28 mouse cellular contexts compared by ENCODE assay signal in genomic region chr17:56872512-56872911, GRCm38 (mm10). TPM values are rescaled to one million over a fixed set of nuclear protein-coding genes. Genes with fewer than 3 reads are reported as not detected.
"Had no signal": no experiment of that assay in that cellular context is flagged by ENCODE, and none has a peak within 500 bp of the region (broad histone marks: within the 10 kb centered on the region; RNA-seq: fewer than 3 reads in every experiment).

No protein-coding gene starts in this region.

- H3K9ac ChIP-seq: lung, embryonic 14.5 days; midbrain, embryonic 12.5 days; neural tube, embryonic 12.5 days had no signal

- H3K9me3 ChIP-seq: neural tube, embryonic 12.5 days had no signal

- H3K36me3 ChIP-seq: midbrain, embryonic 10.5 days; midbrain, embryonic 12.5 days; neural tube, embryonic 12.5 days had no signal

- H3K4me1 ChIP-seq: midbrain, embryonic 10.5 days; midbrain, embryonic 12.5 days; neural tube, embryonic 12.5 days had no signal

- H3K4me3 ChIP-seq: midbrain, embryonic 10.5 days; midbrain, embryonic 12.5 days; myocyte; neural tube, embryonic 12.5 days had no signal

- DNase-seq: lung, adult 18-20 months; lung, embryonic 14.5 days; lung, postnatal 10 days; lung, postnatal 4 days; midbrain, embryonic 14.5 days; retina, postnatal 1 day; right cerebral cortex, adult 18-20 months; right cerebral cortex, postnatal 25 days; right cerebral cortex, postnatal 4 days; spleen, adult 18-20 months; thymus, adult 18-20 months; thymus, postnatal 14 days; thymus, postnatal 36 days had no signal

- H3K27ac ChIP-seq: midbrain, embryonic 10.5 days; midbrain, embryonic 12.5 days; neural tube, embryonic 12.5 days had no signal

- H3K27me3 ChIP-seq: midbrain, embryonic 12.5 days; neural tube, embryonic 12.5 days had no signal

RNA-seq across cellular contexts. Expression of gene Acsbg2, which starts 1.7 kb away (rescaled TPM):
- total RNA-seq: megakaryocyte, adult 5-6 weeks; megakaryocyte-erythroid progenitor cell, adult 5-6 weeks; neutrophil, adult 5-6 weeks had no signal
- polyA plus RNA-seq: liver, embryonic 16.5 days; lung, embryonic 14.5 days; lung, embryonic 16.5 days; midbrain, embryonic 10.5 days; midbrain, embryonic 12.5 days; midbrain, embryonic 14.5 days; midbrain, embryonic 16.5 days; myocyte; neural tube, embryonic 12.5 days; neural tube, embryonic 14.5 days; small intestine, adult 2 months; stomach, embryonic 14.5 days; stomach, embryonic 16.5 days; thymus, postnatal 0 days had no signal

RNA-seq across cellular contexts. Expression of gene 1700061G19Rik, which starts 2.8 kb away (rescaled TPM):
- total RNA-seq: megakaryocyte-erythroid progenitor cell, adult 5-6 weeks; neutrophil, adult 5-6 weeks had no signal
- polyA plus RNA-seq: small intestine, adult 2 months had no signal
